Mouse (Mus musculus): ENCODE results near the gene Ube3b. TPM values are rescaled to one million over a fixed set of nuclear protein-coding genes. Genes with fewer than 3 reads are reported as not detected.

The Ube3b gene
- polyA plus RNA-seq, 1 experiment = 59.4 TPM

DNA sequence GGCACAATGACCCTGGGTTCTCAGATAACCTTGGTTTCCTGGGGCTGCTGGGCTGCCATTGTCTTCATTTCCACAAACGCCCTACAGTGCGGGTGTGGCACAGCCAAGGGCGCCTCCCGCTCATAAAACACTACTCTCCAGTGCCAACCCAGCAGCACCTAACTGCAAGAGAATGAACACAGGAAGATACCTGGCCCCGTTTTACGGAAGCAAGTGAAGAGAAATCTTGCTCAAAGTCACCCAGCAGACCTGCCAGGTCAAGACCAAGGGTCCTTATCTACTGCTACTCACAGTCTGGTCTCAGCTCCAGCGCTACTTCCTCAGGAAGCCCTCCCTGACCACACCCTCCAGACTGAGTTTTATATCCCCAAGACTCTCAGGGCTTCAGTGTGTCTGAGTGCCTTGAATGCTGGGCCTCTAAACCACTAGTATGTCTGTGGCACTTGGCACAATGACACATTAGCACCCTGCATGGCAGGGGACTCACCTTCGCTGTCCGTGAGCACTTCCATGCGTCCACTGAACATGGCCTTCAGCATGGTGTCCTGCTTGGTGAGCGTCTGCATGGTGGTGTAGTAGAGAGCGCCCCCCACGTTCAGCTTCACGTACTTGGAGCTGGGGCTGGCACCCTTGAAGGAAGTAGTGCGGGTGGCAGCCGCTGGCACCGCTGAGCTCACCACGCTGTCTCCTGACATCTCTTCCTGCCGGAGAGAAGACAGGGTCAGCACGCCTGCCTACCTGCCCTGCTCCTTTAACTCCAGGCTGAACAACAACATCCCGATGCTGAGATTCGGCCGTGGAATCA, 5.8 kb upstream of the Ube3b start:
- no peak for DNase-seq (ENCODE audit: low read depth)

DNA sequence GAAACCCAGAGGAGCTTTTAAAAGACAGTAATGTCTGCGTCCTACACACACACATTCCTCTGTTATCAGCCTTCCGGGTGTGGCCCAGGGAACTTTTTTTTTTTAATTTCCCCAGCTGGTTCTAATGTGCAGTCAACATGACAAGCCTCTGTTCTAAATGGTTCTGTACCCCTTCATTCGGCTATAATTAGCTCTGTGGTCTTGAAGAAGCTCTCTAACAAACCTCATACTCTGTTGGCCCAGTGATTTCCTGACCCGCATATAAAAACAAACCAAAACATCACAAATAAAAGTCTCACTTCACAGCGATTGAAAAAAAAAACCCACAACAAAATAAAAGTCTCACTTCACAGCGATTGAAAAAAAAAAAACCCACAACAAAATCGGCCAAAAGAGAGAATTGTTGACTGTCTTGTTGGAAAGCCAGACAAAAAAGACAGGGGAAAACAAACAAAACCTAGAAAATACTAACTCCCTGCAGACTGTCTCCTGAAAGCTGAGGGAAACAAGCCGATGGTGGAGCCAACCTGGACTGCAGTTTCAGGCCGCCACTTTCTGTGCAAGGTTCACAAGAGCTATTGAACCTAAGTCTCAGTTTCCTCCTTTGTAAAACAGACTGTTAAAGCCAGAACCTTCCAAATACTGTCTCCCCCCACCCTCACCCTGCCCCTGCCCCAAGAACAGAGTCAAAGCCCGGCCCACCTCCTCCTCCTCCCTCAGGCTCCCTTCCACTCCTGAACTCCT, 2.1 kb upstream of the Ube3b start:
- no peak for DNase-seq (ENCODE audit: low read depth)

DNA sequence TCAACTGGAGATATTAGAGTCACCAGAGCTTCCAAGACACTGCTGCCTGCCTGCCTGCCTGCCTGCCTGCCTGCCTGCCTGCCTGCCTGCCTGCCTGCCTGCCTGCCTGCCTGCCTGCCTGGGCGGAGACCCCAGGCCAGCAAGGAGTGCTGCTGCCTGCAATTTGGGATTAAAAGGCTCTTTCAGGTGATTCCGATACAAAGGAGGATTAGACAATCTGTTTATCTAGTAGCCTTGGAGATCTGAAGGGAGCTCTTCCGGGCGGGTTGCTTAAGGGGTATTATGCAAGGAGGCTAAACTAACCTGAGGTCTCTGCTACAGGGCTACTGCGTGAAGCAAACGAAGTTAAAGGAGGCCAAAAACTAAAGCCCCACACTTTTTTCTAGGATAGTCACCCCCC, 1.5 kb upstream of the Ube3b start:
- DNase-seq (ENCODE audit: low read depth) = no peak

DNA sequence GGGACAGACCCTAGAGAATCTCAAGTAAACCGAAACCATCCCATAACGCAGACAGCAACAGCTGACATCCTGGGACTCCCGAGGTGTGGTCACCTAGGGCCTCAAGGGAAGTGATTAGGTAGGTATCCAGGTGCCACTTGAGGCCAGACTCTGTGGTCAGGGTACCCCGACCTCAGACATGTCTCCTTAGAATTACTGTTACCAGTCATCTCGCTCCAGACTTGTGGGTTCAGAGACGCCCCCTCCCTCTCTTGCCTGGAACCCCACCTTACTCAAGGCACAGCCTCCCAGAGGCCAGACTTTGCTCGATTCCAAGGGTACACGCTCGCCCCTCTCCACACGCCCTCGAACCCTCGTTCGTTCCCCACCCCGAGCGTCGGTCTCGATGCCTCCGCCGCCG, 644 bp upstream of the Ube3b start:
- DNase-seq (ENCODE audit: low read depth) = no peak

DNA sequence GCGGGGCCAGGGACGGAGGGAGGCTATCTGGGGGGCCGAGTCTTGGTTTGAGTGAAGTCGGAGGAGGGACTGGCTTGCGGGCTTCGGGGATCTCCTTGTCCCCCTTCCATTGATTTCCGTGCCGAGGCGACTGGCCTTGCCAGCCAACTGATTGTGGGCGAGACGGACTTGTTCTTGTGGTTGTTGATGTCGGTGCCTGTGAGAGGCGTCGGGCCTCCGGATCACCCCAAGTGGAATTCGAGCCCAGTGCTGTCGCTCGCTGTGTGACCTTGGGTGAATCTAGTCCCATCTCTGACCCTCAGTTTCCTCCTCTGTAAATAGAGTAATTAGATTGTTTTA, 575 bp downstream of the Ube3b start:
- DNase-seq (ENCODE audit: low read depth) = no peak

DNA sequence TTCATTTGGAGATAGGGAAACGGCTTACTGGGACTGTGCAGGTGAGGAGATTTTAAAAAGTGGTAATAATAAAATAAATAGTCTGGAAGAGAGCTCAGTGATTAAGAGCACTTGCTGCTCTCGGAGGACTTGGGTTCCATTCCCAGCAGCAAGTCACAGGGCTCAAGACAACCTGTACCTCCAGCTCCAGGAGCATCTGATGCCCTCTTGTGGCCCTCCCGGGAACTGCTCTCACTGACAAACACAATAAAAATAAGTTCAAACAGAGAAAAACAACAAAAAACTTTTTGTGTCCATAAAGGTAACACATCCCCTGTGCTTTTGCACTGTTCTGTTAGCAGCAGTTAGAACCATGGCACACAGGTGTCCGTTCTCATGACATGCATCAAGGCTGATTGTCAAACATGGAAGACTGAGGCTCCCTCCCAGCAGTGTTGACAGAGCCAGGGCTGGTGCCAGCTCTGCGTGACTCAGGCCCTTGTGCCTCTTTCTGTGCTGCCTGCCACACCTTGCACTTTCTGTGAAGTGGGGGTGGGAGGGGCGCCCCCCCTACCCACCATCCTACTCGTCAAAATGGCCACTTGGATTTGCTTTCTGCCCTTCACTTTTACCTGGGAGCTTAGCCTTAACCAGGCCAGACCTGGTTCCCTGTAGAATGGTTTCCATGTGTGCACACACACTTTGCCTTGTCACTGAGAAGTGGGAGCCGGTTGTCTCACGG, 2.9 kb downstream of the Ube3b start:
- DNase-seq (ENCODE audit: low read depth) = no peak

DNA sequence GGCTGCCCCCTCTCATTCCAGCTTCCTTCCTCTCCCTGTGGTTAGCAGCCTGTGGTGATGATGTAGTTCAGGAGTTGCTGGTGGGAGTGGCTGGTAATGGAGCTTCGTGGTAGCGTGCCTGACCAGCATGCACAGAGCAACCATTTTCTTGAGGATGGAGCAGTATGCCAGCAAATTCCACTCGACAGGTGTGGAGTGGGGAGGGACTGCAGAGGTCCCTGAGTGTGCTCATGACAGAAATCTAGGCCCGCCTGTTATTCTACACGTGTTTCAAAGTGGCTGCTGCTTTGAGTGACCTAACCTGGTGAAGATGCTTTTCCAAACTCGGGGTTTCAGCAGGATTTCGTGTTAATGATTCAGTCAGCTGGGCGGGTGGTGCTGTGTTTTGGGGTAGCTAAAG, 4.0 kb downstream of the Ube3b start:
- DNase-seq (ENCODE audit: low read depth) = no peak

DNA sequence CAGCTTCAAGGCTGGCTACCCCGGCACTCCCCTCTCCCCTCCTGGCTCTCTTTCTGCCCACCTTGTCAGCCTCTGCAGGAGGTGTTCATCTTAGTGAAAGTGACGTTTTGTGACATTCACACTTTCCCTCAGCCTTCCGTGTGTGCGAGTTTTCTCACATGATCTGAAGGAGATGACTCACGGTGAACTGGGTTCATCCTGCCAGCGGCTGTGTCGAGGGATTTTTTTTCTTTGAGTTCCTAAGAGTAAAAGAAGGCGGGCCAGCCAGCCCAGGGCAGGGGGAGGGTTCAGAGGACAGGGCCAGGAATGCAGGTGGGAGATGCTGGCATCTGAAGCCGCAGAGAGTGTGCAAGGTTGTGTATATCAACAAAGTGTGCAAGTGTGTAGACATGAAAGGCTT, 12.8 kb downstream of the Ube3b start:
- no peak for DNase-seq (ENCODE audit: low read depth)

DNA sequence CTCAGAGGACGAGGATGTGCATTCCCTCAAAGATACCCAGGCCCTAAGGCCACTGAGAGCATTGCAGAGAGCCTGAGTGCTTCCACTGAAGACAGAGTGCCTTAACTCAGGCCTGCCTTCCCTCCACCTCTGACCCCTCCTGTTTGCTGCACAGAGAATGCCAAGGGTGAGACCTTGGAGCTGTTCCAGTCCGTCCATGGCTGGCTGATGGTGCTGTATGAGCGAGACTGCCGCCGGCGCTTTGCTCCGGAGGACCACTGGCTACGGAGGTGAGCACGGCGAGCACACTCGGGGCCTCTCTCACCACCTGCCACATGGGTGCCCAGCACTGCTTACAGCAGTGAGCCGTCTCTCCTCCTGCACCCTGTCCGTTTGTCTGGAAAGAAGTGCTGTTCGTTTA, 26.2 kb downstream of the Ube3b start:
- no peak for DNase-seq (ENCODE audit: low read depth)

DNA sequence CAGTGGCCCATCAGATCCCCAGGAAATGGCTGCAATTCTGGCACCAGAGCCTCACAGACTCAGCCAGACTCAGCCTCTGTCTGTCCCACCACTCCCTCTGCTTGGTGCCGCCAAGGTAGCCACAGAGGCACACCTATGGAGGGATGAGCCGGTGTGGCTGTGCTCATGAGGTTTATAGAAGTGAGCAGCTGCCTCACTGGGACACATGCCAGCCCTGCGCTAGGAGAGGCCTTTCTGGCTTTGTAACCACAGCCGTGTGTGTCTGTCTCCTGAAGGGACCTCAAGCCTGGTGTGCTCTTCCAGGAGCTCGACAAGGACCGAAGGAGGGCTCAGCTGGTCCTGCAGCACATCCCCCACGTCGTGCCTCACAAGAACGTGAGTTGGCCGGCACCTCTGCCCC, 26.9 kb downstream of the Ube3b start:
- no peak for DNase-seq (ENCODE audit: low read depth)

DNA sequence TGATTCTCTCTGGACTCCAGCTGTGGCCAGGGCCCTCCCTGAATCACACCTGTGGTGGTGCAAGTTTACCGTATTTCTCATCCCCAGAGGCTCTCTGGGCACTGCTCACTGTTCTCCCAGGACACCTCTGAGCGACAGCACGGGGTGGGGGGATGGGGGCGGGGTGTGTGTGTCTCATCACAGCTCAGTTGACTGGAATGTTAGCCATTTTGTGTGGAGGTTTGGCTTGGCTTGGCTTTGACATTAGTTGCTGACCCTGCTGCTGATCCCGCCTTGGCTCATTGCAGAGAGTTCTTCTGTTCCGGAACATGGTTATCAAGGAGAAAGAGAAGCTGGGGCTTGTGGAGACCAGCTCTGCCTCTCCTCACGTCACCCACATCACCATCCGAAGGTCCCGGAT, 27.4 kb downstream of the Ube3b start:
- DNase-seq (ENCODE audit: low read depth) = no peak

DNA sequence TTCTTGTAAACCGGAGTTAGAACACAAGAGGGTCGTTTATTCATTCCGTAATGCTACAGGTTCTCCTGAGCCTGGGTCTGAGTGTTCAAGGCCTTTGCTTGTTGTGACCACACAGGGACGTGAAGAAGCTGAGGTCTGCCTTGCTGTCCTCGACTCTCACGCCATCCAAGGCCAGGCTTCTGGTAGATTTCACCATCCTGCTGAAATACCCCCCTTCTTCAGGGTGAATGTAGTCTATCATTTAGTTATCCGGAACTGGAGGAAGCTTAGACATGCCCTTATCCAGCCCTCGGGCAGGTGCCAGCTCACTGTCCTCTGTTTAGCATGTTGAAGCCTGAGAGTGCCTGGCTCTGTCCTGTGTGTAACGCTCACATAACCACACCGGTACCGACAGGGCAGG, 28.4 kb downstream of the Ube3b start:
- DNase-seq (ENCODE audit: low read depth) = no peak

DNA sequence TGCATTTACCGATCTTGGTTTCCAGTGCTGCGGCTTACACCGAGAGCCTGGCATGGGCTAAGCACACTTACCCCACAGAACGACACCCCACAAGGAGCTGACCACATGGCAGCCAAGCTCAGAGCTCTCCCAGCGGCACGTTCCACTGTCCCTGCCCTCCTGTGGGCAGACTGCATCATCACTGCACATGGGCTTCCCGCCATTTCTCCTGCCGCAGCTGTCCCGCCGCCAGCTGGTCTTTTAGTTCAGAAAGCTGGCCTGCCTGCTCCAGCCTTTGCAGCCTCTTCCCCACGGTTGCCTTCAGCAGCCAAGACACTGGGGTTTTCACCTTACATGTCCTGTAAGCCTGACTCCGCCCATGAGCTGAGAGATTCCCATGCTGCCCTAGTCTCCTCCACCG, 30.0 kb downstream of the Ube3b start:
- DNase-seq (ENCODE audit: low read depth) = no peak

DNA sequence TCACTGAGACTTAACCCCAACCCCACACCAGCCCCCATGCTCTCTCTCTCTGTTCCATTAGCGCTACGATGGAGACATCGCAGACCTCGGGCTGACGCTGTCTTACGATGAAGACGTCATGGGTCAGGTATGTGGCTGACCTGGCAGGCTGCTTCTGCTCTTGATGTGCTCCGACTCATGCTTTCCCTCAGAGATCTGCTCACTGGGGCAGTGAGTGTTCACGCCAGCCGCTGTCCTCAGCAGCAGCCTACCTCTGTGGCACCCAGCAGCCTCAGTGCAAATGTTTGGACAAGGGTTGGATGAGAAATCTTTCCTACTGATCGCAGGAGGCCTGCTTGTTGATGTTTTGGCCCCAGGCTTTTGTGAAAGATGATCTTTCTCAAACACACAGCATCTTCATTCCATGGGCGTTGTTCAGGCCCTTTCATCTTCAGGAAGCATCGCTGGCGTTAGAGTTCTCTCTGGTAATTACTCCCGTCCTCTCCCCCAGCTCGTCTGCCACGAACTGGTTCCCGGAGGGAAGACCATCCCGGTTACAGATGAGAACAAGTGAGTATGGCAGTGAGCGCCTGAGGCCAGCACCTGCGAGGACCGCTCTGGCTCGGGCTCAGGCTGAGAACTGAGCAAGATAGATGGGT, 32.1 kb downstream of the Ube3b start:
- no peak for DNase-seq (ENCODE audit: low read depth)

DNA sequence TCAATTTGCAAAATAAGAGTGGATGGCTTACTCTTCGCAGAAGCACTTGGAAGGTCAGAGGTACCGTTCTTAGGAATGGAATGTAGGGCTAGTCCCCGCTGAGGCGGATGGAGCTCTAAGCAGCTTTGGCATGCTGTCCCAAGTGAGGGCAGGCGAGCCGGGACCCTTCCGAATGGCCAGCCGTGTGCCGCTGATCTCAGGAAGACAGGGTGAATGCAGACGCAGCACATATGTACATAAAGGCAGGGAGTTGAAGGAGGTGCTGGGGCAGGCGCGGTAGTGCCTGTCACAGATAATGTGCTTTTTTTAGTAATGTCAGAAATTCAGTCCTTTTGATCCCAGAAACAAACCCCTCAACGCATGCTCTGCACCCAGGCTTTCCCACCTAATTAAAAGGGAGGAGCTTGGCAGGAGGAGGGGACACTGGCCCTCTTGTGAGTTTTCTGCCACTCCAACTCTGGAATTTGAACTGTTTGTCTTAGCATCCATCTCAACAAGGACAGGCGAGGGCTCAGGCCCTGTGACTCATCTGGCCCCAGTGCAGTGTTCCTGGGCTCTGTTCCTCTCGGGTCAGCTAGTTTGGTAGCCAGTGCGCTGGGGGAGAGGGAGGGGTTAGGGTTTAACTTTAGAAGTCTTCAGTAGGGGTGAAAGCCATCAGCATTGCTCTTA, 32.8 kb downstream of the Ube3b start:
- no peak for DNase-seq (ENCODE audit: low read depth)

DNA sequence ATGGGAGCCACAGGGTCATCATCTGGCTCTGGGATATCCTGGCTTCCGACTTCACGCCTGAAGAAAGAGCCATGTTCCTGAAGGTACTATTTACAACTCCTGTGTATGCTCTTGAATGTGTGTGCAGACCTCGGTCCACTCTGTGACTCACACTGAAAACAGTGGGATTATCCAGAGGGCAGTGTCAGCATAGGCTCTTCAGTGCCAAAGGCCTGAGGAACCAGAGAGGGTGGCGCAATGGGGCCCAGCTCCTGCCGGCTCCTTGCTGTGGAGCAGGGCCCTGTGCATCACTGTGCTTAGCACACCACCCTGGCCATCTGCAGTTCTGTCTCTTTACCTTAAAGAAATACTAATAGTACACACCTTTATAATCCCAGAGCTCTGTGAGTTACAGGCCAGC, 35.2 kb downstream of the Ube3b start:
- no peak for DNase-seq (ENCODE audit: low read depth)

DNA sequence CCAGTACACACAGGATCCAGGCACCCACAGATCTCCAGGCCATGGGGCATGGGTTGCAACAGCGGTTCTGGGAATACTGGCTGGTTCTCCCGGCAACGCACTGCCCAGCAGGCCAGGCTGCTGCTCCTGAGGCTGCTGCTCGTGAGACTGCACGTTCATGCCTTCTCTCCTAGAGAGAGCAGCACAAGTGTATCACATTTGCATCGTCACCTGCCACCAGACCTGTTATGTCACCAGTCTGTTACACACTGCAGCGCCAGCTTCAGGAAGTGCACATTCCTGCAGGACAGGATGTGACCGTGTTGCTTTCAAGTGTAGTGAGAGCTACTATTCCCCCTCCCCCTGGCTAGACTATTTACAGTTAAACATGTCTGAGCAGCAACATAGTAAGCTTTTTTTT, 36.4 kb downstream of the Ube3b start:
- no peak for DNase-seq (ENCODE audit: low read depth)

DNA sequence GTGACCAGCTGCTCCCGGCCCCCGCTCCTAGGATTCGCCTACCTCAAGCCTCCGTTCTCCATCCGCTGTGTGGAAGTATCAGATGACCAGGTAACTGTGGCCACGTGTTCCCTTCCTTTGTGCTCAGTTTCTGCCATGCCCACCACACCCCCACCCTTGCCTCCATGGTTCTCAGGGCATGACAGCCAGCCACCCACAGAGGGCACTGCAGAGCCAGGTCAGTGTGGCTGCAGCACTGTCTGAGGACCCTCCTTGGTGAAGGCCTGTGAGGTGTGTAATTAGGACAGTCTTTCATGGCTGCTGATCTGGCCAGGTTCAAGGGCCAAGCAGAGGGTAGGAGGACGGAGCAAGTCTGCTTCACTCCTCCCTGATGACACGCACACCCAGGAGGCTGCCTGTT, 38.1 kb downstream of the Ube3b start:
- DNase-seq (ENCODE audit: low read depth) = no peak

DNA sequence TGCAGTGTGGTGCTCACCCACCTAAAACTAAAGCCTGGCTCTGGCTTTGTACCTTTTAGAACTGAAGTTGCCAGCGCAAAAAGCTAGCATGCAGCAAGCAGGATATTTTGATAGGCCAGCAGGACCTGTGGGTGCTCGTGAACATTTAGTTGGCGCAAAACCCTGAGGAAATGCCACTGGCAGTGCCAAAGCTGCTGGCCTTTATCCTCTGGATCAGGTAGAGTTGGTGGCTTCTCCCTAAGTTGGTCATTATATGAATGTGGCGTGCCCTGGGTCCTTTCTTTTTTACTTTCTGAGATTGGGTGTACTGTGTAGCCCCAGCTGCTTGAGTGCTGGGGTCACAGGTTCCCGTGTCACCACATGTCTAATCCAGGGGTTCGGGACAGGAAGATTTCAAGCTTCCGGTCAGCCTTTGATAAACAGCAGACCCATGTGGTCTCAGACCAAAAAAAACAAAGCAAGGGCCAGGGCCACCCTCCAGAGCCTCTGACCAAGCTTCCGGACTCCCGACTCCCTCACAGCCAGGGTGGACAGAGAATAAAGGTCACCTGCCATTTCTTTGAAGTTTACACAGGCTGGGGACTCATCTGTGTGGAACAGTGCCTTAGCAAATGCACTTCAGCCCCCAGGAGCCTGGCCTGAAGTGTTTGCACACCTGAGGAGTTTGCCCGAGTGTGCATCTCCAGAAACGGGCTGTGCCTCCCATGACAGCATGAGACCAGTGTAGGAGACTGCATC, 41.3 kb downstream of the Ube3b start:
- no peak for DNase-seq (ENCODE audit: low read depth)

DNA sequence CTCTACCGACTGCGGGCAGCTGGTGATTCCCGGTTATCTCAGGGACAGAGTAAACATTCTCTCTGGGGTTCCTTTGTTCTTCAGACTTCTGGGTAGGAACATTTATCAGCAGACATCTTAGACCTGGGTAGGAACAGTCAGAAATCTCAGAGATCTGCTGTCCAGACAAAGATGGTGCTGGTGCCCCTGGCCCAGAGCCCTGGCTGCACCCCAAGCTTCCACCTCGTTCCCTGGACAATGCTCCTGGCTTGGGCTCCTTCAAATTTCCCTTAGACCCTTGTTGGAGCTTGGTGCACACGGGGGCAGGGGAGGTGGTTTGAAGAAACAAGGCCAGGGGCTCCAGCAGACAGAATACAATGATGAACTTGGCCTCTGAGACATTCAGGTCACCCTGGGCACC, 42.2 kb downstream of the Ube3b start:
- no peak for DNase-seq (ENCODE audit: low read depth)

DNA sequence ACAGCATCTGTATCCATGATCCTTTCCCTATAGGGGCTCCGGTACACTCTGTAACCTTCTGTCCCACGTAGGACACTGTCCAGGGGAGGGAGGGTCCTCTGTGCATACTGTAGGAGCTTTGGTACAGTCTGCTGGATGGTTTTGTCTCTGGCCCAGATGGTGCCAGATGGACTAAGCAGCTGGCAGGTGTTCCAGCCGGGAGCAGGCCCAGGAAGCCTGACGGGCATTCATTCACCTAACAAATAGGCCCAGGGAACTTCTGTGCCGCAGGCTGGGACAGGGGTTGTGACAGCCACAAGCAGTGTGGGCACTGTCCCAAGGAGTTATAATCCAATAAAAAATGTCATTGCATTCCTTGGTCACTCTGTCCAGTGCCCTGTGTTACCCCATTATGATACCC, 43.6 kb downstream of the Ube3b start:
- DNase-seq (ENCODE audit: low read depth) = no peak

Measured in gonadal fat pad, adult 2 months (tissue).